Mouse (Mus musculus) liver, embryonic 14.5 days (tissue): ENCODE measurements at regions not wholly inside any gene's neighbourhood (a gene's known extent, or its start where the extent isn't known, plus 50 kb on each side); places are given as distances from the start of the nearest gene placed in this dataset.

Source experiments
- ATAC-seq: fragments of 200-750 bp; cut with Nextera tagmentation; 2 replicates; pipeline ENCODE4 v1.8.0; 2017; ENCODE audit warnings: moderate number of reproducible peaks, mild to moderate bottlenecking, moderate library complexity; ENCODE audit not compliant: insufficient read depth
- DNase-seq, 3 experiments: peaks; one replicate each; pipeline ENCODE4 v3.0.0-alpha.2; 2012 to 2013; ENCODE audit warnings: low read depth in 3 of 3, low spot score in 3 of 3
- H3K27ac ChIP-seq: fragments of 300-500 bp; sonication (generic); 2 replicates; pipeline ENCODE4 v1.5.1; 2014; ENCODE audit warnings: moderate library complexity, mild to moderate bottlenecking, control low read depth, inconsistent platforms
- H3K27me3 ChIP-seq: fragments of 300-500 bp; sonication (generic); 2 replicates; pipeline ENCODE4 v1.6.1; 2014; ENCODE audit warnings: mild to moderate bottlenecking, low read length, moderate library complexity; ENCODE audit not compliant: control insufficient read depth, insufficient read depth
- H3K36me3 ChIP-seq: fragments of 300-500 bp; sonication (generic); replicated peaks from 2 replicates; pipeline ENCODE4 v1.6.1; 2014; ENCODE audit warnings: low read depth; ENCODE audit not compliant: control insufficient read depth, insufficient read depth
- H3K4me1 ChIP-seq, 2 experiments: fragments of 200-500 bp in 1 of 2; fragments of 300-500 bp in 1 of 2; sonication (generic) in 1 of 2; replicated peaks; 2 replicates each; pipeline ENCODE4 v1.6.1; 2012 to 2014; ENCODE audit warnings: antibody characterized with exemption in 1 of 2, inconsistent platforms in 1 of 2, low read length in 1 of 2; ENCODE audit not compliant: control insufficient read depth in 2 of 2, insufficient read depth in 2 of 2
- H3K4me2 ChIP-seq: fragments of 300-500 bp; sonication (generic); 2 replicates; pipeline ENCODE4 v1.6.1; 2014; ENCODE audit warnings: low read depth, mild to moderate bottlenecking, control low read depth, moderate library complexity
- H3K4me3 ChIP-seq, 2 experiments: fragments of 200-500 bp in 1 of 2; fragments of 300-500 bp in 1 of 2; sonication (generic) in 1 of 2; 2 replicates each; pipeline ENCODE4 v1.5.1; 2012 to 2014; ENCODE audit warnings: low read depth in 2 of 2, low read length in 2 of 2, mild to moderate bottlenecking in 2 of 2, control low read depth in 1 of 2, inconsistent platforms in 1 of 2, moderate library complexity in 1 of 2; ENCODE audit not compliant: insufficient read depth in 1 of 2
- H3K9ac ChIP-seq: fragments of 300-500 bp; sonication (generic); replicated peaks from 2 replicates; pipeline ENCODE4 v1.6.1; 2014; ENCODE audit warnings: mild to moderate bottlenecking, control low read depth, moderate library complexity
- H3K9me3 ChIP-seq: fragments of 300-500 bp; sonication (generic); 2 replicates; pipeline ENCODE4 v1.6.1; 2016; ENCODE audit warnings: low read length, mixed read lengths; ENCODE audit not compliant: control insufficient read depth
- CTCF ChIP-seq: IDR thresholded peaks from 2 replicates; pipeline ENCODE4 v1.5.1; 2016; ENCODE audit warnings: antibody characterized with exemption, low read depth, control low read depth
- EP300 ChIP-seq: IDR thresholded peaks from 2 replicates; pipeline ENCODE4 v1.6.1; 2016; ENCODE audit warnings: antibody characterized with exemption, low read depth
- WGBS: fragments of 180-500 bp; shearing (Covaris S2); extraction: QIAGEN DNeasy Blood & Tissue Kit; methylation state at CpG from one replicate; pipeline ENCODE4 v1.1.7; 2014; ENCODE audit not compliant: insufficient replicate concordance; 5-methylcytosine and 5-hydroxymethylcytosine counted together

DNA sequence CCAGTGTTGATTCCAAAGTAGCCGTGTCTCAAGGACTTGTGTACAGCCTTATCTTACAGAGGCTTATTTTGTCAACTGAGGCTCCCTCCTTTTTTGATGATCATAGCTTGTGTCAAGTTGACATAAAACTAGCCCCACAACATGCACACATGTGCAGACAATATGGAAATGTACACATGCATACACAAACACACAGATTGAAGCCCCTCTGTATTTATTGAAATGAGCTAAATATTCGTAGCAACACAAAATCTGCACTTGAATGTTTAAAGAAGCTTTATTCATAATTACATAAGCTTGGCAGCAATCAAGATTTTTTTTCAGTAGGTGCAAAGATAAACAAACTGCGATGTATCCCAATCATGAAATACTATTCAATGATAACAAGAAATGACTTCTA is 253.5 kb downstream of the Ube2cbp start:
- Histone ChIP-seq H3K4me1 (no peaks in the 10 kb centered on the region), H3K4me3 (no peak overlapping the region), H3K9ac (no peak overlapping the region), H3K27ac (no peak overlapping the region), H3K4me2 (no peak overlapping the region), H3K36me3 (no peaks in the 10 kb centered on the region), H3K27me3 (no peaks in the 10 kb centered on the region), H3K9me3 (no peaks in the 10 kb centered on the region)
- no peak for TF ChIP-seq CTCF
- TF ChIP-seq EP300, result no peak
- ATAC-seq (no peak), DNase-seq (no peak)
- 64% methylated on average over 3 of the region's 3 CpGs for WGBS

DNA sequence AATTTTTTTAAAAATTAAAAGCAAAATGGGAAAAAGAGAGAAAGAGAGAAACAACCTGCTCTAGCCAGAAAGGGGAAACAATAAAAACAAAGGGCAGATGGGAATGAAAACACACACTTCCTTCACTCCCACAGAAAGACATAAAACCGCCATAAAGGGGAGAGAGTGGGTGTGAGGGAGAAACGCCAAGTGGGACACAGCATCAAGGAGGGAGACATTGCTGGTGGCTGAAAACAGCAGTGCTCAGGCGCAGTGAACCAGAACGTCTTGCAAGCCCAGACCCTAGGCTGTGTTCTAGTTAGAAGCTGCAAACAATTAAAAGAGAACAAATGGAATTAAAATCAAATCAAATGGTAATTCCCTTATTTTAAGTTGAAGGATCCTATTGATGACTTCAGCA is 245.1 kb downstream of the Ube2cbp start:
- Histone ChIP-seq H3K9me3 (no peaks in the 10 kb centered on the region), H3K4me1 (no peaks in the 10 kb centered on the region), H3K27ac (no peak overlapping the region), H3K9ac (no peak overlapping the region), H3K27me3 (no peaks in the 10 kb centered on the region), H3K36me3 (no peaks in the 10 kb centered on the region), H3K4me3 (no peak overlapping the region), H3K4me2 (no peak overlapping the region)
- DNase-seq (no peak), ATAC-seq (no peak)
- TF ChIP-seq CTCF (no peak), EP300 (no peak)
- 53% methylated on average over 4 of the region's 4 CpGs for WGBS

DNA sequence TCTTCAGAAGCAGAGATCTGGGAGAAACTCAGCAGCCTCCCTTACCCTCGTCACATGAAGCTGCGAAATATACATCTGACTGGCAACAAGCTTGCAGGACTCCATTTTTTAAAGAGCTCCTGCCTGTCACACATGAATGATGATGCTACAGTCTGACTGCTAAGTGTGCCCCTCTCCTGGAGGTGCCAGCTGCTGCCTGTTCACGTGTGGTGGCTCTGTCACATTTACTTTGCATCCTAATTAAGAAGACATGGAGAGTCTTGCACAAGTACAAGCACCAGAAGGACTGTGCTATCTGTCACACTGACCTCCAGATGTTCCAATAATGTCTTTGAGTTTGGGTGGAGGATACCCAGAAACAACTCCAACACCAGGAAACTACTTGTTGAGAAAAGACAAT is 240.2 kb downstream of the Ube2cbp start:
- WGBS, result 48% methylated on average over 3 of the region's 3 CpGs
- ATAC-seq, result no peak
- Histone ChIP-seq H3K36me3 (no peaks in the 10 kb centered on the region), H3K9me3 (no peaks in the 10 kb centered on the region), H3K4me2 (no peak overlapping the region), H3K4me1 (no peaks in the 10 kb centered on the region), H3K27ac (no peak overlapping the region), H3K4me3 (no peak overlapping the region), H3K9ac (no peak overlapping the region), H3K27me3 (no peaks in the 10 kb centered on the region)
- TF ChIP-seq CTCF (no peak), EP300 (no peak)
- no peak for DNase-seq

DNA sequence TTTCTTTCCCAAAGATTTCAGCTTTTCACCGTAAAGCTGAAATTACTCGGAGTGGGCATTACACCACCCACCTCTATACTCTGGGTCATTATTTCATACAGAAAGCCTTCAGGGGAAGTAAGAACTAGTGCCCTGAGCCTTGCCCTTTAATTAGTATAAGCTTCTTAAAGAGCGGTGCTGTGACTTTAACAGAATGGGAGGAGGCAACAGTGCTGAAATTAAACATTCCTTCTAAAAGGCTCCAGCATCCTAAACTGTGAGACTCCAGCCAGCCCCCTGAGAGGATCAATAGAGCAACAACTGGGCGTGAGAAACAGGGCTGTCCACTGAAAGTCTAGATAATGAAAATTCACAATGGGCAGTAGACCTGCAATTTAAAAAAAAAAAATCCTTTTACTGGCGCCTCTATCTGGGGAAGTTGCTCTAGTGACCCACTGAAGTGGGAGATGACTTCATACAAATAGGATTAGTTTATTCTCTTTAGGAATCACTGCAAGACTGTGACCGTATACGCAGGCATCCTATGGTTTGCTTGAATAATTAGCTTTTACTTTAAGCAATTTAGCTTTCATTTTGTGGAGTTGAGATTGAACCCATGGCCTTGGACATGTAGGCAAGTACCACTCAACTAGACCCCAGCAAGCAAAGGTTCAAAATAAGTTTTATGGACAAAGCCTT is 233.9 kb downstream of the Ube2cbp start:
- TF ChIP-seq EP300, result no peak
- TF ChIP-seq CTCF, result no peak
- no peak for ATAC-seq
- 61% methylated on average over 7 of the region's 7 CpGs for WGBS
- Histone ChIP-seq H3K4me3 (no peak overlapping the region), H3K4me2 (no peak overlapping the region), H3K27ac (no peak overlapping the region), H3K9ac (no peak overlapping the region), H3K4me1 (no peaks in the 10 kb centered on the region), H3K9me3 (no peaks in the 10 kb centered on the region), H3K36me3 (no peaks in the 10 kb centered on the region), H3K27me3 (no peaks in the 10 kb centered on the region)
- DNase-seq, result no peak

DNA sequence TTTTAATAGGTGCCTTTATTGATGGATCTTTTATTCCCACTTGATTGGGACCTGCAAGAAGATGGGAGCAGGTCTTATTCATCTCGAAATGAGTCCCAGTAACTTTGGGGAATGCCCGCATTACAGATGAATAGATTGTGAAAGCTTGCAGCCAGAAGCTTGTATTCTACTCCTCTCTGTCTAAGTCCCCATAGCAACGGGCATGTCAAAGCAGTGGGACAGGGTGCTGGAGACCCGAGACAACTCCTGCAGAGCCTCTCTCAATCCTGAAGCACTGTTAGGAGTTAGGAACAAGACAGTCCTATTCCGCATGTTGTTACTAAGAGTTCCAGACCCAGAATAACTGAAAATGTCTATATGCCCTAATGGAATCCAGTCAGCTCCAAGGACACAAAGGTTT is 233.1 kb downstream of the Ube2cbp start:
- H3K9ac ChIP-seq, result no peak overlapping the region
- H3K4me2 ChIP-seq, result no peak overlapping the region
- no peak overlapping the region for H3K4me3 ChIP-seq
- DNase-seq (no peak), ATAC-seq (no peak)
- TF ChIP-seq CTCF (no peak), EP300 (no peak)
- no peaks in the 10 kb centered on the region for H3K9me3 ChIP-seq
- WGBS, result 60% methylated on average over 5 of the region's 5 CpGs
- no peaks in the 10 kb centered on the region for H3K36me3 ChIP-seq
- H3K4me1 ChIP-seq, result no peaks in the 10 kb centered on the region
- H3K27ac ChIP-seq, result no peak overlapping the region
- no peaks in the 10 kb centered on the region for H3K27me3 ChIP-seq
